ENCODE assay signal across 18 mouse cellular contexts in genomic region chr7:44624543-44624826, GRCm38 (mm10). TPM values are rescaled to one million over a fixed set of nuclear protein-coding genes. Genes with fewer than 3 reads are reported as not detected.
DNase-seq lines count a peak whose midpoint lies in the region; ATAC-seq and TF ChIP-seq lines count a peak whose summit lies in the region.
"Had no signal": no experiment of that assay in that cellular context is flagged by ENCODE, and none has a peak within 500 bp of the region (broad histone marks: within the 10 kb centered on the region; RNA-seq: fewer than 3 reads in every experiment).

No protein-coding gene starts in this region.

- H3K4me1 ChIP-seq in intestine, embryonic 16.5 days (ENCODE audit: control insufficient read depth, insufficient read depth, low read length), result no peaks in the 10 kb centered on the region
- H3K4me1 ChIP-seq in intestine, embryonic 15.5 days (replicated peaks), result no peaks in the 10 kb centered on the region
- peaks cover 40% of the 10 kb centered on the region for H3K4me1 ChIP-seq in E14TG2a.4 (replicated peaks; ENCODE audit: low read depth, low read length)
- H3K4me1 ChIP-seq: embryonic facial prominence, embryonic 13.5 days; embryonic facial prominence, embryonic 15.5 days had no signal

- no peak overlapping the region for H3K27ac ChIP-seq in intestine, embryonic 16.5 days (ENCODE audit: low read length)
- no peak overlapping the region for H3K27ac ChIP-seq in intestine, embryonic 15.5 days
- H3K27ac ChIP-seq: embryonic facial prominence, embryonic 13.5 days; embryonic facial prominence, embryonic 15.5 days; forebrain, embryonic 10.5 days; forebrain, embryonic 12.5 days had no signal

- peak; percentile 22; the same call in 1 of the 2 replicates for ATAC-seq in intestine, embryonic 16.5 days
- ATAC-seq in intestine, embryonic 15.5 days, result no peak
- ATAC-seq: CD4-positive, CD25-positive, alpha-beta regulatory T cell, adult 4 months; forebrain, embryonic 14.5 days; forebrain, embryonic 16.5 days had no signal

- no peaks in the 10 kb centered on the region for H3K27me3 ChIP-seq in intestine, embryonic 16.5 days (replicated peaks; ENCODE audit: control insufficient read depth, insufficient read depth, low read length)
- no peaks in the 10 kb centered on the region for H3K27me3 ChIP-seq in intestine, embryonic 15.5 days (replicated peaks)
- peaks cover 5% of the 10 kb centered on the region; the same call in 1 of the 2 replicates for H3K27me3 ChIP-seq in E14TG2a.4 (ENCODE audit: insufficient read depth, low read length)
- H3K27me3 ChIP-seq: embryonic facial prominence, embryonic 13.5 days; embryonic facial prominence, embryonic 15.5 days had no signal

- peaks cover 25% of the 10 kb centered on the region for H3K36me3 ChIP-seq in intestine, embryonic 16.5 days (ENCODE audit: control insufficient read depth, insufficient read depth, low read length)
- peaks cover 3% of the 10 kb centered on the region for H3K36me3 ChIP-seq in intestine, embryonic 15.5 days
- peaks cover 11% of the 10 kb centered on the region for H3K36me3 ChIP-seq in E14TG2a.4 (ENCODE audit: insufficient read depth, low read length)
- H3K36me3 ChIP-seq: embryonic facial prominence, embryonic 15.5 days; forebrain, embryonic 10.5 days; forebrain, embryonic 12.5 days had no signal

- WGBS in intestine, embryonic 16.5 days, result 73% methylated on average over 3 of the region's 3 CpGs
- WGBS in intestine, embryonic 15.5 days, result 87% methylated on average over 3 of the region's 3 CpGs

- H3K9ac ChIP-seq in intestine, embryonic 16.5 days (ENCODE audit: low read depth, low read length), result no peak overlapping the region
- no peak overlapping the region for H3K9ac ChIP-seq in intestine, embryonic 15.5 days
- H3K9ac ChIP-seq: embryonic facial prominence, embryonic 13.5 days; embryonic facial prominence, embryonic 15.5 days had no signal

- no peak overlapping the region for H3K4me2 ChIP-seq in intestine, embryonic 16.5 days (ENCODE audit: low read depth, low read length)
- H3K4me2 ChIP-seq in intestine, embryonic 15.5 days (replicated peaks), result no peak overlapping the region
- H3K4me2 ChIP-seq: embryonic facial prominence, embryonic 13.5 days; embryonic facial prominence, embryonic 15.5 days; forebrain, embryonic 12.5 days had no signal

- DNase-seq in cerebellum, adult 11-12 months, result peak; percentile 65
- no peak for DNase-seq in cerebellum, adult 18-20 months
- DNase-seq: adrenal gland, adult 2 months; adrenal gland, postnatal 10 days; adrenal gland, postnatal 25 days; B cell, adult 2 months; embryo, embryonic 11 days had no signal

- no peaks in the 10 kb centered on the region for H3K9me3 ChIP-seq in intestine, embryonic 16.5 days (ENCODE audit: control insufficient read depth, low read length)
- H3K9me3 ChIP-seq in intestine, embryonic 15.5 days, result no peaks in the 10 kb centered on the region
- no peaks in the 10 kb centered on the region for H3K9me3 ChIP-seq in E14TG2a.4 (ENCODE audit: low read length)
- H3K9me3 ChIP-seq: embryonic facial prominence, embryonic 15.5 days had no signal

- no peak for TF ChIP-seq CTCF in E14TG2a.4 (conservative IDR thresholded peaks at IDR 0.05; ENCODE audit: low read length)

- no peak overlapping the region for H3K4me3 ChIP-seq in intestine, embryonic 16.5 days (ENCODE audit: low read length)
- no peak overlapping the region for H3K4me3 ChIP-seq in intestine, embryonic 15.5 days (replicated peaks)
- H3K4me3 ChIP-seq in E14TG2a.4 (replicated peaks; ENCODE audit: low read length), result peak overlapping the region; percentile 59; the same call in 1 of the 2 replicates
- H3K4me3 ChIP-seq: embryonic facial prominence, embryonic 13.5 days; embryonic facial prominence, embryonic 15.5 days; erythroblast, embryonic 14.5 days; forebrain, embryonic 10.5 days; forebrain, embryonic 12.5 days had no signal

RNA-seq across cellular contexts. Expression of gene Kcnc3, which starts 34.0 kb away (rescaled TPM):
- 0.20 and 0.22 TPM in 2 replicates for polyA plus RNA-seq in intestine, embryonic 16.5 days (2015; fragmentation: Nextera tagmentation; extraction: Ambion mirVana)
- 0.27 and 0.36 TPM in 2 replicates for polyA plus RNA-seq in intestine, embryonic 15.5 days (2015; fragmentation: Nextera tagmentation; extraction: Ambion mirVana)

RNA-seq across cellular contexts. Expression of gene Myh14, which starts 46.2 kb away (rescaled TPM):
- polyA plus RNA-seq in intestine, embryonic 16.5 days (2015; fragmentation: Nextera tagmentation; extraction: Ambion mirVana), result 70.3 and 81.3 TPM in 2 replicates
- polyA plus RNA-seq in intestine, embryonic 15.5 days (2015; fragmentation: Nextera tagmentation; extraction: Ambion mirVana), result 68.4 and 74.3 TPM in 2 replicates
- polyA plus RNA-seq: CD4-positive, CD25-positive, alpha-beta regulatory T cell, adult 4 months had no signal

RNA-seq across cellular contexts. Expression of gene Napsa, which starts 52.3 kb away (rescaled TPM):
- polyA plus RNA-seq in intestine, embryonic 16.5 days (2015; fragmentation: Nextera tagmentation; extraction: Ambion mirVana), result 3.4 and 3.9 TPM in 2 replicates
- polyA plus RNA-seq in intestine, embryonic 15.5 days (2015; fragmentation: Nextera tagmentation; extraction: Ambion mirVana), result 3.1 and 3.6 TPM in 2 replicates
